Mouse (Mus musculus) erythroblast, embryonic 14.5 days (primary cell): ENCODE results near the gene Rabif. TPM values are rescaled to one million over a fixed set of nuclear protein-coding genes. Genes with fewer than 3 reads are reported as not detected.
A peak's percentile ranks its signal among the peaks of the same experiment; 100 is the strongest.

ENCODE experiments used
- H3K27me3 ChIP-seq: 2 replicates; pipeline ENCODE4 v1.6.1; 2012; ENCODE audit warnings: inconsistent platforms; ENCODE audit not compliant: control insufficient read depth
- H3K36me3 ChIP-seq: 2 replicates; pipeline ENCODE4 v1.6.1; 2012; ENCODE audit warnings: mild to moderate bottlenecking, inconsistent platforms; ENCODE audit not compliant: control insufficient read depth
- H3K4me1 ChIP-seq: 2 replicates; pipeline ENCODE4 v1.6.1; 2012; ENCODE audit warnings: inconsistent platforms; ENCODE audit not compliant: control insufficient read depth
- H3K4me3 ChIP-seq: replicated peaks from 2 replicates; pipeline ENCODE3; 2012; ENCODE audit warnings: moderate library complexity, mild to moderate bottlenecking, inconsistent platforms
- H3K9me3 ChIP-seq: 2 replicates; pipeline ENCODE4 v1.6.1; 2012; ENCODE audit warnings: low read length, inconsistent platforms, mixed read lengths; ENCODE audit not compliant: control insufficient read depth
- GATA1 ChIP-seq: IDR thresholded peaks from 2 replicates; pipeline ENCODE4 v1.6.1; 2012; ENCODE audit warnings: low read length, inconsistent platforms, mixed read lengths
- TAL1 ChIP-seq: IDR thresholded peaks from 3 replicates; pipeline ENCODE4 v1.6.1; 2012; ENCODE audit warnings: low read length, inconsistent platforms, mixed read lengths
- polyA plus RNA-seq: library from polyadenylated mRNA; stranded (reverse); fragments of >175 nt; gene quantifications from 2 replicates; pipeline ENCODE4 v1.2.3, GENCODE M21; 2012

The Rabif gene
- polyA plus RNA-seq, 1 experiment = 0.37 TPM

DNA sequence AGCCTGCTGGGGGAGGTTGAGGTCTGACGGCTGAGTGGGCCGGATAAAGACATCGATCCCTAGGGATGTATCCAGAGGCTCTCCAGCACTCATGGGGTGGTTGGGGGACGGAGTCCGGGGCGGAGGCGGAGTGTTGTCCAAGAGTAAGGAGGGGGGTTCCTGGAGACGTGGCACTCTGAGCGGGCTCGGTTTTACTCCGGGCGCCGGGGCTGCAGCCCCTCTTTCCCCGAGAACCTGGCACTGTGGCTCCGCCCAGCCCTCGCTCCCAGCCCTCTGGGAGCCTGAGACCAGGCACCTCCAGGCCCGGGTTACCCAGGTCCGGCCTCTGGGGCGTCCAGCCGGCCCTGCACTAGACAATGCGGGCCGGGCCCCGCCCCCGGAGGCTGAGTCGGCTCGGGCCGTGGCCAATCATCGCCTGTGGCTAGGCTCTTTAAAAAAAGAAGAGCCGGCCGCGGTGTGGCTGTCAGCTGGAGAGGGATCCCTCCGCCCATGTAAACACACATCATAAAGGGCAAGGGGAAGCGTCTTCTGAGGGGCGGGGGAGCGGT lies 62.3 kb downstream of the Rabif start:
- H3K4me3 ChIP-seq = peak overlapping the region; percentile 67
- peaks cover 20% of the 10 kb centered on the region for H3K27me3 ChIP-seq
- H3K36me3 ChIP-seq = no peaks in the 10 kb centered on the region
- H3K9me3 ChIP-seq = no peaks in the 10 kb centered on the region
- no peak for TF ChIP-seq TAL1
- no peak for TF ChIP-seq GATA1
- peaks cover 50% of the 10 kb centered on the region for H3K4me1 ChIP-seq

Other genes starting within 250 kb of the Rabif start
- gene Myog, start 204.7 kb upstream of the Rabif start, polyA plus RNA-seq = not detected in 2 replicates
- 0.03 and 0.08 TPM in 2 replicates for gene Ppfia4, start 161.7 kb upstream of the Rabif start, polyA plus RNA-seq
- 2.8 and 2.9 TPM in 2 replicates for gene Tmem183a, start 132.7 kb upstream of the Rabif start, polyA plus RNA-seq
- 0.02 TPM in 1 of 2 replicates, not detected in the other for gene 4933406M09Rik, start 108.7 kb upstream of the Rabif start, polyA plus RNA-seq
- gene Cyb5r1, start 89.1 kb upstream of the Rabif start, polyA plus RNA-seq = 3.2 and 3.7 TPM in 2 replicates
- gene Adipor1, start 79.3 kb upstream of the Rabif start, polyA plus RNA-seq = 58.2 and 72.8 TPM in 2 replicates
- 0.63 and 1.1 TPM in 2 replicates for gene Klhl12, start 39.1 kb upstream of the Rabif start, polyA plus RNA-seq
- not detected in 2 replicates for gene Mgat4e, start 55.0 kb downstream of the Rabif start, polyA plus RNA-seq
- gene Kdm5b, start 65.5 kb downstream of the Rabif start, polyA plus RNA-seq = 0.01 and 0.05 TPM in 2 replicates
- 0.01 TPM in 2 replicates for gene Syt2, start 152.0 kb downstream of the Rabif start, polyA plus RNA-seq